Mouse (Mus musculus) embryonic facial prominence, embryonic 12.5 days (tissue): ENCODE measurements around the gene Cfd. TPM values are rescaled to one million over a fixed set of nuclear protein-coding genes. Genes with fewer than 3 reads are reported as not detected.

Experiments
- ATAC-seq: fragments of 200-750 bp; cut with Nextera tagmentation; 2 replicates; pipeline ENCODE4 v1.8.0; 2017; ENCODE audit not compliant: insufficient number of reproducible peaks, insufficient read depth, low FRiP score, low TSS enrichment
- H3K27ac ChIP-seq: fragments of 300-500 bp; sonication (generic); 2 replicates; pipeline ENCODE4 v1.5.1; 2016; ENCODE audit warnings: mild to moderate bottlenecking
- H3K27me3 ChIP-seq: fragments of 300-500 bp; sonication (generic); 2 replicates; pipeline ENCODE4 v1.6.1; 2016; ENCODE audit warnings: mild to moderate bottlenecking, moderate library complexity
- H3K36me3 ChIP-seq: fragments of 300-500 bp; sonication (generic); 2 replicates; pipeline ENCODE4 v1.6.1; 2016; ENCODE audit warnings: mild to moderate bottlenecking
- H3K4me1 ChIP-seq: fragments of 300-500 bp; sonication (generic); 2 replicates; pipeline ENCODE4 v1.6.1; 2016
- H3K4me2 ChIP-seq: fragments of 300-500 bp; sonication (generic); replicated peaks from 2 replicates; pipeline ENCODE4 v1.6.1; 2016; ENCODE audit warnings: mild to moderate bottlenecking, moderate library complexity
- H3K4me3 ChIP-seq: fragments of 300-500 bp; sonication (generic); 2 replicates; pipeline ENCODE4 v1.5.1; 2016; ENCODE audit warnings: mild to moderate bottlenecking
- H3K9ac ChIP-seq: fragments of 300-500 bp; sonication (generic); 2 replicates; pipeline ENCODE4 v1.6.1; 2016; ENCODE audit warnings: mild to moderate bottlenecking, moderate library complexity
- H3K9me3 ChIP-seq: fragments of 300-500 bp; sonication (generic); 2 replicates; pipeline ENCODE4 v1.6.1; 2016; ENCODE audit warnings: mild to moderate bottlenecking, moderate library complexity
- WGBS: fragments of 180-500 bp; shearing (Covaris S2); methylation state at CpG from one replicate; pipeline ENCODE4 v1.1.7; 2016; 5-methylcytosine and 5-hydroxymethylcytosine counted together
- polyA plus RNA-seq: library from polyadenylated mRNA; unstranded; fragments of >200 nt; fragmentation: Nextera tagmentation; extraction: Ambion mirVana; gene quantifications from 2 replicates; pipeline ENCODE4 v1.2.1, GENCODE M21; 2016

The Cfd gene
- not detected in 2 replicates for polyA plus RNA-seq

DNA sequence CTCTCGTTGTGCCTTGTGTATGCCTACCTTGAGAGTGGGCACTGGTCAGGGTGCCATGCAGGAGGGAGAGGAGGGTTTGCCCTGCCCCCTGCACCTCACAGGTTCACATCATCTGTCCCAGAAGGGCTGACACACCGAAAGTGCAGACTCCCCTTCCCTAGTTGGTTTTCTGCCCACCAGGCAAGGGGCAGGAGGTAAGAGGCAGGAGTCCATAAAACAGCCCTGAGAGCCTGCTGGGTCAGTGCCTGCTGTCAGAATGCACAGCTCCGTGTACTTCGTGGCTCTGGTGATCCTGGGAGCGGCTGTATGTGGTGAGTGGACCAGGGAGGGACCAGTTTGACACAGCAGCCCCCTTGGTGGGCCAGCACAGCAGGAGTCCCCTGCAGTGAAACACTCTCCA is at the start of gene Cfd:
TSS of gene Cfd (plus strand) at position 184 of the 400 bp plus-strand sequence.
- no peaks in the 10 kb centered on the region for H3K27me3 ChIP-seq
- H3K4me2 ChIP-seq = no peak within 1 kb of the TSS
- no peak within 1 kb of the TSS for H3K27ac ChIP-seq
- peak within 1 kb of the TSS; percentile 27 for H3K9ac ChIP-seq
- H3K4me1 ChIP-seq = no peaks in the 10 kb centered on the region
- H3K9me3 ChIP-seq = no peaks in the 10 kb centered on the region
- peaks cover 17% of the 10 kb centered on the region for H3K36me3 ChIP-seq
- no peak for ATAC-seq
- H3K4me3 ChIP-seq = no peak within 1 kb of the TSS
- WGBS = 47% methylated on average over 5 of the region's 5 CpGs

DNA sequence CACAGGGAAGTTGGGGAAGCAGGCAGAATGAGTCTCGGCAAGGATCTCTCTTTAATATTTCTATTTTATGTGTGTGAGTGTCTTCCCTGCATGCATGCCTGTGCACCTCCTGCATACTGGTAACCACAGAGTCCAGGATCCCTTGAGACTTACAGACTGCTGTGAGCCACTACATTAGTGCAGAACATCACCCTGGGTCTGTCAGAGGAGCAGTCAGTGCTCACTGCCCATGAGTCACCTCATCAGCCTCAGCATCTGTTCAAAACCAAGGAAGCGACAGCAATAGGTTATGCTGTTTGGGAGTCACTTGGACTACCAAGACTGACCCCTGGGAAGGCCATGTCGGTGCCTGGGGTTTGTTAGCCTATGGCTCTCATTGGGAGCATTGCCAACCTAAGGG is 48.3 kb upstream of the Cfd start:
- ATAC-seq = no peak
- no peaks in the 10 kb centered on the region for H3K36me3 ChIP-seq
- H3K4me1 ChIP-seq = peaks cover 29% of the 10 kb centered on the region
- no peak overlapping the region for H3K4me3 ChIP-seq
- WGBS = 77% methylated on average over 3 of the region's 3 CpGs
- H3K27ac ChIP-seq = peak overlapping the region; percentile 1; the same call in 1 of the 2 replicates
- no peak overlapping the region for H3K9ac ChIP-seq
- H3K27me3 ChIP-seq = no peaks in the 10 kb centered on the region
- H3K9me3 ChIP-seq = no peaks in the 10 kb centered on the region
- H3K4me2 ChIP-seq = no peak overlapping the region

DNA sequence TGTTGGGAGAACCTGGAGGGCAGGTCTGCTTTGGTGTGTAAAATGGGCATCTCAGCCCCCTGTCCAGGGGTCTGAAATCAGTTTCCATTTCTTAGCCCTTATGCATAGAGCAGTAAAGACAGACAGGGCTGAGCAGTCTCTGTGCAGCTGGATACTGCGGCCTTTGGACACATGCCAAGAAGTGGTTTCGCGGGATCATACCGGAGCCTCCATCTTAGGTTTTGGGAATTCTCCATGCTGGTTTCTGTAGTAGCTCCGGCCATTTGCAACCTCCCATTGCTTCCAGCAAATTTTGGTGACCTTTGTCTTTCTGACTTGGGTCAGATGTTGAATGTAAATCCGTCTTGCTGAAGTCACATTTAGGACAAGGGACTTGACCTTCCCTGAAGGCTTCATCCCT is 47.2 kb upstream of the Cfd start:
- Histone ChIP-seq H3K9me3 (no peaks in the 10 kb centered on the region), H3K4me1 (peaks cover 29% of the 10 kb centered on the region), H3K36me3 (no peaks in the 10 kb centered on the region), H3K27me3 (no peaks in the 10 kb centered on the region), H3K27ac (peak overlapping the region; percentile 47; the same call in 1 of the 2 replicates), H3K9ac (no peak overlapping the region), H3K4me3 (no peak overlapping the region), H3K4me2 (no peak overlapping the region)
- 61% methylated on average over 6 of the region's 6 CpGs for WGBS
- ATAC-seq = no peak

DNA sequence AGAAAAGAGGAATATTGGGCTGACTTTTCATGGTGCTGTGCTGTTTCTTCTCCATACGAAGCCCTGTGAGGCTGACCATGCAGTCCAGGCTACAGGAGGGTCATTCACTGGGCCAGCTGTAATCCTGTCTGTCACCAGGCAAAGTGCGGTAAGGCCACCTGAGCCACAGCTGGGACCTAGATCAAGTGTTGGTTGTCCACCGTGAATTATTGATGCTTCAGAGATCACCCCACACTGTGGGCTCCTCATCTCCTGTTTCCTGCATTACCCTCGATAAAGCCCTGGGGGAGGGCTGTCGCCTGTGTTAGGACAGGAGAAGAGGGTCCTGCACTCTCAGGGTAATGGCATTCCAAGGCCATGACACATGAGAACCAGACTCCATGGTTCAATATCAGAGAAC is 44.1 kb upstream of the Cfd start:
- no peak overlapping the region for H3K27ac ChIP-seq
- H3K9me3 ChIP-seq = no peaks in the 10 kb centered on the region
- H3K27me3 ChIP-seq = no peaks in the 10 kb centered on the region
- H3K9ac ChIP-seq = no peak overlapping the region
- H3K4me2 ChIP-seq = no peak overlapping the region
- WGBS = 54% methylated on average over 5 of the region's 5 CpGs
- ATAC-seq = no peak
- H3K4me3 ChIP-seq = no peak overlapping the region
- H3K36me3 ChIP-seq = no peaks in the 10 kb centered on the region
- H3K4me1 ChIP-seq = peaks cover 22% of the 10 kb centered on the region

DNA sequence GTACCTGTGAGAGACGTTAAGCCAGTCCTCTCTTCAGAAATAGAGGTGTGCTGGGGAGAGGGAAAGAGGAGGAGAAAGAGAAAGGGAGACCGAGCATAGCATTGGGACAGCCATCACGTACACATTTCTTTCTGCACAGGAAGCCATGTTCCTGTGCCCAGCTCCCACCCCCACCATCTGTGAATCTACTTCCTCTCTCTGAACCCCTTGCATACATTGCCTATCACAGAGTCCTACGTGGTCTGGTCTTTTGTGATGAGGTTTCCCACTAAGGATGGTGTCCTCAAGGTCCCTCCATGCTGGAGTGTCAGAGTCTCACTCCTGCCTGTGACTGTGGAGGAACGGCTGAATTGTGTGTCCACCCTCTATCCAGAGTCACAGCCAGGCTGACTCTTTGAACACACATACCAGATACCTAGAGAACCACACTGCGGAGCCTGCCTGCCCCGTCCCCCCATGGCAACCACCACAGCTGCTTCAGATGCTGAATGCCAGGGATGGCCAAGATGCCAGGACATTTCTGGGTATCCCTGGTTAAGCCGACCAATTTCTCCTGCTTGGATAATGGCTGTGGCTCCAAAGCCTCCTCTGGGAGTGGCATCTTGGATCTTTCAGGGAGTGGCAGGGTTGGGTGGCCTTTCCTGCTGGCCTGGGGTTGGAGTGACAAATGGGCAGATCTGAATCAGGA is 40.6 kb upstream of the Cfd start:
- Histone ChIP-seq H3K9ac (no peak overlapping the region), H3K4me2 (no peak overlapping the region), H3K4me1 (peaks cover 22% of the 10 kb centered on the region), H3K27ac (no peak overlapping the region), H3K36me3 (no peaks in the 10 kb centered on the region), H3K4me3 (no peak overlapping the region), H3K9me3 (no peaks in the 10 kb centered on the region), H3K27me3 (no peaks in the 10 kb centered on the region)
- no peak for ATAC-seq
- WGBS = 86% methylated on average over 8 of the region's 8 CpGs

DNA sequence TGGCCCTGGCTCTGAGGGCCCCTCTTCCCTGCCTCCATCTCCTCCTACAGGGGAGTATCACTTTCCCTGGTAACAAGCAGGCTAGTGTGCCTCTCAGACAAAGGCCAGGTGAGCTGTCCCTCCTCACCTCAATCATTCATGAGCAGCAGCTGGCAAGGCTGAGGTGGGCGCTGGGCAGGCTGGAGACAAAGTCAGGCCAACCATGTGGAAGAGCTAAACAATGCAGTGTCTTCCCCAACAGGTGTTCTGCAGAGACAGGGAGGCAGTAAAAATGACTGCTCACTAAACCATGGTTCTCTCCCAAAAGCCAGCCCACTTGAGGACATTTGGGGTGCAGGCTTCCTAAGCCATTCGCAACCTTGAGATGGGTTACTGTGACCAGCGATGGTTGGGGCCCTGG is 39.0 kb upstream of the Cfd start:
- Histone ChIP-seq H3K9me3 (no peaks in the 10 kb centered on the region), H3K4me1 (peaks cover 32% of the 10 kb centered on the region), H3K27ac (peak overlapping the region; percentile 100), H3K27me3 (no peaks in the 10 kb centered on the region), H3K4me2 (peak overlapping the region; percentile 99), H3K36me3 (peaks cover 5% of the 10 kb centered on the region), H3K4me3 (0 out of 2 replicates have a peak overlapping the region, but pooled peaks have one; percentile 15), H3K9ac (peak overlapping the region; percentile 53; the same call in 1 of the 2 replicates)
- 59% methylated on average over 3 of the region's 3 CpGs for WGBS
- no peak for ATAC-seq

DNA sequence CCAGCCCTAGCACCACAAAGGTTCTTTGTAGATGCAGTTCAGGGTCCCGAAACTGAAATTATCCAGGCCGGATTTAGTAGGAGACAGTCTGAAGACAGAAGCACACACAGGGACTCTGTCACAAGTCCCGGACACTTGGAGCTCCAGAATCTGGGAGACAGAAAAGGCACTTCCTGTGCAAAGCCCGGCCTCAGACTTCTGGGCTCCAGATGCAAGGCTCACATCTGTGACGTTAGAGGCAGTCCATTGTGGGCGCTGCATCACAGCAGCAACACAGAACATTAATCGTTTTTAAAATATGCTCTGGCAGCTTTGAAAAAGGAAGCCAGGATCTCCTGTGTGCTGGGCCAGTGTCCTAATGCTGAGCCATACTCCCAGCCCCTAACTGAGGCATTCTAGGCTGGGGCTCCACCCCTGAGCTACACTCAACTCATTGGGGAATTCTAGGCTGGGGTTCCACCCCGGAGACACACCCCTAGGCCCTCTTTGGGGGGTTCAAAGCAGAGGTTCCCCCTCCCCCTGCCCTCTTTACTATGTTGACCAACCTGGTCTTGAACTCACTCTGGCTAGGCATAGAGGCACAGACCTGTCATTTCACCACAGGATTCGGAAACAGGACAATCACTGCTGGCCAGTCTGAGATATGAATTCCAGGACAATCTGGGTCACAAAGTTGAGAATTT is 38.4 kb upstream of the Cfd start:
- H3K27ac ChIP-seq = peak overlapping the region; percentile 100
- peak overlapping the region; percentile 53 for H3K9ac ChIP-seq
- H3K4me2 ChIP-seq = peak overlapping the region; percentile 99
- H3K36me3 ChIP-seq = peaks cover 10% of the 10 kb centered on the region
- H3K9me3 ChIP-seq = no peaks in the 10 kb centered on the region
- ATAC-seq = no peak
- no peaks in the 10 kb centered on the region for H3K27me3 ChIP-seq
- peak overlapping the region; percentile 15; the same call in 1 of the 2 replicates for H3K4me3 ChIP-seq
- 34% methylated on average over 9 of the region's 9 CpGs for WGBS
- H3K4me1 ChIP-seq = peaks cover 37% of the 10 kb centered on the region

DNA sequence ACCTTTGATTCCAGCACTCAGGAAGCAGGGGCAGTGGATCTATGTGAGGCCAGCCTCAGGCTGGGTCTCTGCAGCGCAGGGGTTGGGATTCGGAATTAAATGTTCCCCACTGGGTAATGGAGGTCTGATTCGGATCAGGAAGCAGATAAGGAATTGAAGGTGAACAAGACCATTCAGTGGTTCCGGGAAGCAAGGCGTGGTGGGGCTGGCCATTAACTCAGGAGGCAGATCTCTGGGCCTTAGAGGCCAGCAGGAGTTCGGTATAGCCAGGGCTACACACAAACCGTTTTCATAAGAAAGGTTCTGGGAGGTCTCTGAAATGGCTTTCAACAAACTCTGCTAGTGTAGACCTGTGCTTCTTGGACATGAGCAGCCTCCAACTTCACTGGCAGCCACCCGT is 37.8 kb upstream of the Cfd start:
- H3K4me2 ChIP-seq = peak overlapping the region; percentile 99
- ATAC-seq = no peak
- H3K9me3 ChIP-seq = no peaks in the 10 kb centered on the region
- peak overlapping the region; percentile 99 for H3K4me3 ChIP-seq
- H3K9ac ChIP-seq = peak overlapping the region; percentile 53
- H3K27ac ChIP-seq = peak overlapping the region; percentile 100
- H3K4me1 ChIP-seq = peaks cover 43% of the 10 kb centered on the region
- no peaks in the 10 kb centered on the region for H3K27me3 ChIP-seq
- peaks cover 16% of the 10 kb centered on the region for H3K36me3 ChIP-seq
- WGBS = 22% methylated on average over 8 of the region's 8 CpGs

DNA sequence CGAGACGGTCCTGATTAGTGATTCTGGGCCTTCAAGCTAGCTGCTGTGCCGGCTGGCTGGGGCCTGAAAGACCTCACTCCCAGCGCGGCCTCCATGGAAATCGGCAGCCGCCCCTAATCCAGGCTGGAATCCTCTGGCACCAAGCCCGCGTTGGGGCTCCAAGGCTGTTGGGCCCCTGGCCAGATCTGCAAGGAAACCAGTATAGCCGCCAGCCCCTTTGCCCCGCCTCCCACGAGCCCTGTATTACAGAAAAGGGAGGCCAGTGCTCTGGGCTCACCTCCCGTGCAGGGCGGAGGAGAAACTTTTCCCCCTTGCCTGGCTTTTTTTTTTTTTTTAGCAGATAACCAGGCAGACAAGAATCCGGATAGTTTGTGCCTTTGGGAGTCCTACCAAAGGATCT is 37.3 kb upstream of the Cfd start:
- WGBS = 0% methylated on average over 15 of the region's 15 CpGs
- Histone ChIP-seq H3K27ac (peak overlapping the region; percentile 100), H3K4me2 (peak overlapping the region; percentile 99), H3K27me3 (no peaks in the 10 kb centered on the region), H3K9me3 (no peaks in the 10 kb centered on the region), H3K9ac (peak overlapping the region; percentile 53), H3K4me3 (peak overlapping the region; percentile 99), H3K36me3 (peaks cover 17% of the 10 kb centered on the region), H3K4me1 (peaks cover 49% of the 10 kb centered on the region)
- ATAC-seq = peak; percentile 65

DNA sequence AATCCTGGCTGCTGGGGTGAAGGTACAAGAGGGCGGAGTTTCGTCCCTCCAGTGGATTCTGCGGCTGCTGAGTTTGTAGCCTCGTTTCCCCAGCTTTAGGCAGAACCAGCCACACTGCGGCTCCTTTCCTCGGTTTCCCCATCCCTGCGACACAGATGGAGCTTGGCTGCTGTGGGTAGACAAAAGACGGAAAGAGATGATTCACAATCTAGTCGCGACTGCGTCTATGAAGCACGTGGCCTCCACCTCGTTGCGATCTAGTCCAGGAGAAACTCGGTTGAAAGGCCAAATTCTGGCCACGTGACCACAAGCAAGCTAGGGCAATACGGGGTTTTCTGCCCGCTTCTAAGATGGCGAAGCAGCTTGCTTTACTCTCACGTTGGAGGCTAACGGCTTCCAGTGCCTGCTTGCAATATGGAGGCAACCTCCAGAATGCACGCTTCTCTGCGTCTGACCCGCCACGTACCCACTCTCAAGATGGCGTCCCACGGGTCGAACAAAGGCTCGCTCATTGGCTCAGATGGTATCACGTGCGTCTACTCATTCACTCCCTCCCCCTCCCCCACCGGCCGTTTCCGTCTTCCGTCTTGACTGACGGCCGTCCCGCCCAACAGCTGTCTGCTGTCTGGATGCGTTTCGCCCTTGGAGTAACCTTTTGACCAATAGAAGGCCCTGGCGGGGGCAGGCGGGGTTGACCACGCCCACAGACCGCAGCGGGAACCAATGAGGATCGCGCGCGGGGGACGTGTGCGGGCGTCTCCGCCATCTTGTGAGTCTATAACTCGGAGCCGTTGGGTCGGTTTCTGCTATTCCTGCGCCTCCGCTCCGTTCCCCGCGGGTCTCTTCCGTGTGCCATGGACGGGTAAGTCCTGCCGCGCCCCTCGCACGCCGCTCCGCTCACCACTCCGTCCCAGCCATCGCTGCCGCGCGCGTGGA is 36.5 kb upstream of the Cfd start, which contains the start of gene Ptbp1:
TSS of gene Ptbp1 (plus strand) at position 568 of the 936 bp plus-strand sequence.
- peak within 1 kb of the TSS; percentile 99 for H3K4me3 ChIP-seq
- H3K4me2 ChIP-seq = peak within 1 kb of the TSS; percentile 99
- peak within 1 kb of the TSS; percentile 100 for H3K9ac ChIP-seq
- peaks cover 25% of the 10 kb centered on the region for H3K36me3 ChIP-seq
- WGBS = under 1% methylated on average over 75 of the region's 75 CpGs
- ATAC-seq = peak; percentile 89
- peaks cover 54% of the 10 kb centered on the region for H3K4me1 ChIP-seq
- H3K9me3 ChIP-seq = no peaks in the 10 kb centered on the region
- no peaks in the 10 kb centered on the region for H3K27me3 ChIP-seq
- peak within 1 kb of the TSS; percentile 100 for H3K27ac ChIP-seq

DNA sequence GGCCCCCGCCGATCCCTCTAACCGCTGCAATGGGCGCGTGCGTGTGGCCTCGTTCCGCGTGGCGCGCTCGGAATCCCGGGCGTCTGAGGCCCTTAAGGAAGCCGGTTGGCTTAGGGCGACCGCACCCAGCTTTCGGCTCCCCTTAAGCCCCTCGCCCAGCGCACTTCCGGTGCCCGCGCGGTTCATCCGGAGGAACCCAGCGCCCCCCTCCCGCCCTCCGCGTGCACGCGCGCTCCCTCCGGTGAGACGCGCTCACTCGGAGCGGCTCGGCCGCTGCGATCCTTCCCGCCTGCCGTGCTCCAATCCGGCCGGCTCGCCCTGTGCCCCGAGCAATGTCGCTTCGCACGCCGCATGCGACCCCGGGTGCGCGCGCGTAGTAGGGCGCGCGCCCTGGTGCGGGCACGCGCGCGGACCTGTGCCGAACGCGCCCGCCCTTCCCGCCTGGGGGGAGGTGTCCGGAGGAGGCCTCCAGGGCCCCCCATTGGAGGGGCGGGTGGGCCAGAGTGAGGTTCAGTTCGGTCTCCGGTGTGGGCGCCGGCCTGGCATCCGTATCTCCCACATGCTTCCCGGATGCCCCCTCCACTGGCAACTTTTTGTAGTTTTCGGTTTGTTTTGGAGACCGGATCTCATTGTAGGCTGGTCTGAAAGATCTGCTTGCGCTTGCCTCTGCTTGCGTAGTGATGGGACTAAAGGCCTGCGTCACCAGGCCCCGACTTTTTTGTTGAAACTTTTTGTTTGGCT is 35.7 kb upstream of the Cfd start:
- no peaks in the 10 kb centered on the region for H3K27me3 ChIP-seq
- peak overlapping the region; percentile 100 for H3K9ac ChIP-seq
- peak overlapping the region; percentile 99 for H3K4me3 ChIP-seq
- peaks cover 33% of the 10 kb centered on the region for H3K36me3 ChIP-seq
- WGBS = under 1% methylated on average over 83 of the region's 83 CpGs
- peak overlapping the region; percentile 100 for H3K27ac ChIP-seq
- peaks cover 54% of the 10 kb centered on the region for H3K4me1 ChIP-seq
- no peaks in the 10 kb centered on the region for H3K9me3 ChIP-seq
- peak; percentile 6; the same call in 1 of the 2 replicates for ATAC-seq
- peak overlapping the region; percentile 99 for H3K4me2 ChIP-seq
